In genomic region chr17:43413182-43413581, GRCm38 (mm10) we compare ENCODE assay signal across 28 mouse cellular contexts. TPM values are rescaled to one million over a fixed set of nuclear protein-coding genes. Genes with fewer than 3 reads are reported as not detected.
DNase-seq lines count a peak whose midpoint lies in the region; ATAC-seq lines count a peak whose summit lies in the region.
"Had no signal": no experiment of that assay in that cellular context is flagged by ENCODE, and none has a peak within 500 bp of the region (broad histone marks: within the 10 kb centered on the region; RNA-seq: fewer than 3 reads in every experiment).

No protein-coding gene starts in this region.

- intact Hi-C loops in gastrocnemius, postnatal 36 days (cut with DNase I), result no loop called here
- intact Hi-C loops in left cerebral cortex, postnatal 14 days (cut with DNase I), result no loop called here

- no peak overlapping the region for H3K4me2 ChIP-seq in kidney, embryonic 15.5 days
- no peak overlapping the region for H3K4me2 ChIP-seq in intestine, embryonic 15.5 days (replicated peaks)
- H3K4me2 ChIP-seq: embryonic facial prominence, embryonic 12.5 days; heart, embryonic 13.5 days; hindbrain, embryonic 12.5 days; limb, embryonic 15.5 days; liver, embryonic 13.5 days; midbrain, embryonic 11.5 days; stomach, embryonic 15.5 days had no signal

- no peaks in the 10 kb centered on the region for H3K36me3 ChIP-seq in kidney, embryonic 15.5 days
- H3K36me3 ChIP-seq in intestine, embryonic 15.5 days, result no peaks in the 10 kb centered on the region
- H3K36me3 ChIP-seq: embryonic facial prominence, embryonic 12.5 days; heart, embryonic 13.5 days; hindbrain, embryonic 12.5 days; limb, embryonic 10.5 days; limb, embryonic 15.5 days; liver, embryonic 13.5 days; stomach, embryonic 15.5 days had no signal

- peak; percentile 48 to 54 for ATAC-seq in hematopoietic stem cell, adult 5-6 weeks (replicated peaks in 1 of 2; ENCODE audit: insufficient read depth in 1 of 2, low FRiP score in 2 of 2, low TSS enrichment in 1 of 2, low read depth in 1 of 2, poor library complexity in 2 of 2, severe bottlenecking in 2 of 2)
- ATAC-seq in kidney, embryonic 15.5 days (replicated peaks; ENCODE audit: low FRiP score), result no peak
- ATAC-seq in intestine, embryonic 15.5 days, result no peak
- ATAC-seq: forebrain, embryonic 14.5 days; midbrain, embryonic 16.5 days had no signal

- peak; percentile 75 for DNase-seq in heart, adult 11 months
- no peak for DNase-seq in heart, adult 18-20 months
- DNase-seq in kidney, postnatal 25 days, result peak; percentile 56 to 68
- no peak for DNase-seq in gastrocnemius, postnatal 36 days
- no peak for DNase-seq in left cerebral cortex, postnatal 14 days (ENCODE audit: low spot score in 2 of 2)
- DNase-seq: cerebellum, adult 11 months; cerebellum, adult 9-11 months; embryo, embryonic 11 days; gastrocnemius, postnatal 25 days; heart, postnatal 14 days; liver, embryonic 13.5 days; lung, adult 18-20 months; lung, postnatal 10 days; right cerebral cortex, postnatal 25 days had no signal

- peaks cover 6% of the 10 kb centered on the region; the same call in 1 of the 2 replicates for H3K4me1 ChIP-seq in kidney, embryonic 15.5 days
- 0 out of 2 replicates have a peak, but pooled peaks cover 4% of the 10 kb centered on the region for H3K4me1 ChIP-seq in intestine, embryonic 15.5 days (replicated peaks)
- H3K4me1 ChIP-seq: embryonic facial prominence, embryonic 12.5 days; hindbrain, embryonic 12.5 days; limb, embryonic 10.5 days; limb, embryonic 15.5 days; liver, embryonic 13.5 days; stomach, embryonic 15.5 days had no signal

- WGBS in kidney, embryonic 15.5 days, result 59% methylated on average over 7 of the region's 7 CpGs
- WGBS in intestine, embryonic 15.5 days, result 64% methylated on average over 7 of the region's 7 CpGs

- H3K27ac ChIP-seq in kidney, embryonic 15.5 days, result peak overlapping the region; percentile 4; the same call in 1 of the 2 replicates
- no peak overlapping the region for H3K27ac ChIP-seq in intestine, embryonic 15.5 days
- H3K27ac ChIP-seq: embryonic facial prominence, embryonic 12.5 days; heart, embryonic 13.5 days; hindbrain, embryonic 12.5 days; limb, embryonic 10.5 days; limb, embryonic 15.5 days; liver, embryonic 13.5 days; stomach, embryonic 15.5 days had no signal

- H3K9ac ChIP-seq in kidney, embryonic 15.5 days, result no peak overlapping the region
- H3K9ac ChIP-seq in intestine, embryonic 15.5 days, result no peak overlapping the region
- H3K9ac ChIP-seq: embryonic facial prominence, embryonic 12.5 days; heart, embryonic 13.5 days; hindbrain, embryonic 12.5 days; limb, embryonic 15.5 days; liver, embryonic 13.5 days; stomach, embryonic 15.5 days had no signal

- H3K9me3 ChIP-seq in kidney, embryonic 15.5 days (replicated peaks), result no peaks in the 10 kb centered on the region
- H3K9me3 ChIP-seq in intestine, embryonic 15.5 days, result no peaks in the 10 kb centered on the region
- H3K9me3 ChIP-seq: embryonic facial prominence, embryonic 12.5 days; heart, embryonic 13.5 days; hindbrain, embryonic 12.5 days; limb, embryonic 10.5 days; limb, embryonic 15.5 days; liver, embryonic 13.5 days; stomach, embryonic 15.5 days had no signal

- no peak overlapping the region for H3K4me3 ChIP-seq in kidney, embryonic 15.5 days (replicated peaks)
- no peak overlapping the region for H3K4me3 ChIP-seq in intestine, embryonic 15.5 days (replicated peaks)
- H3K4me3 ChIP-seq: embryonic facial prominence, embryonic 12.5 days; heart, embryonic 13.5 days; hindbrain, embryonic 12.5 days; limb, embryonic 10.5 days; limb, embryonic 15.5 days; liver, embryonic 13.5 days; stomach, embryonic 15.5 days had no signal

- no peaks in the 10 kb centered on the region for H3K27me3 ChIP-seq in kidney, embryonic 15.5 days
- H3K27me3 ChIP-seq in intestine, embryonic 15.5 days (replicated peaks), result no peaks in the 10 kb centered on the region
- H3K27me3 ChIP-seq: embryonic facial prominence, embryonic 12.5 days; heart, embryonic 13.5 days; hindbrain, embryonic 12.5 days; limb, embryonic 15.5 days; liver, embryonic 13.5 days; stomach, embryonic 15.5 days had no signal

RNA-seq across cellular contexts. Expression of gene Adgrf5, which starts 52.9 kb away (rescaled TPM):
- 100 to 1,000 TPM; 168 to 185 TPM for total RNA-seq in heart, adult 18-20 months (2021)
- total RNA-seq in hematopoietic stem cell, adult 5-6 weeks (2017), result 0.13 TPM in 1 of 2 replicates, not detected in the other
- 21.6 and 21.8 TPM in 2 replicates for polyA plus RNA-seq in kidney, embryonic 15.5 days (2015; fragmentation: Nextera tagmentation; extraction: Ambion mirVana)
- 10 to 100 TPM; 74.0 to 89.6 TPM for total RNA-seq in gastrocnemius, postnatal 36 days (2021)
- polyA plus RNA-seq in intestine, embryonic 15.5 days (2015; fragmentation: Nextera tagmentation; extraction: Ambion mirVana), result 11.6 and 11.8 TPM in 2 replicates
- total RNA-seq in left cerebral cortex, postnatal 14 days (2021), result 10 to 100 TPM; 29.3 to 33.3 TPM
- total RNA-seq: MEL; neutrophil, adult 5-6 weeks had no signal

Comparison
In these comparisons a context has a peak if more than half of its experiments do, and no peak if none do; other contexts are left out.
1. DNase-seq: peak in heart, adult 11 months (single experiment) and kidney, postnatal 25 days (2 of 2); none in heart, adult 18-20 months (0 of 2), gastrocnemius, postnatal 36 days (0 of 2) and left cerebral cortex, postnatal 14 days (0 of 2).
2. ATAC-seq: peak in hematopoietic stem cell, adult 5-6 weeks (2 of 2); none in kidney, embryonic 15.5 days (single experiment) and intestine, embryonic 15.5 days (single experiment).
3. RNA of gene Adgrf5, which starts 52.9 kb away (total RNA-seq): 168 to 185 TPM in heart, adult 18-20 months, 74.0 to 89.6 TPM in gastrocnemius, postnatal 36 days and 29.3 to 33.3 TPM in left cerebral cortex, postnatal 14 days; 0.13 TPM in hematopoietic stem cell, adult 5-6 weeks; every median in the first group is over 10 times any median in the second.